Mouse (Mus musculus) thymus, adult 18-20 months (tissue): ENCODE measurements around the gene Ubl3.

Experiments used
- DNase-seq, 2 experiments: peaks; one replicate each; pipeline ENCODE4 v3.0.0; 2022; ENCODE audit warnings: mixed read lengths in 2 of 2

Ubl3 gene

DNA sequence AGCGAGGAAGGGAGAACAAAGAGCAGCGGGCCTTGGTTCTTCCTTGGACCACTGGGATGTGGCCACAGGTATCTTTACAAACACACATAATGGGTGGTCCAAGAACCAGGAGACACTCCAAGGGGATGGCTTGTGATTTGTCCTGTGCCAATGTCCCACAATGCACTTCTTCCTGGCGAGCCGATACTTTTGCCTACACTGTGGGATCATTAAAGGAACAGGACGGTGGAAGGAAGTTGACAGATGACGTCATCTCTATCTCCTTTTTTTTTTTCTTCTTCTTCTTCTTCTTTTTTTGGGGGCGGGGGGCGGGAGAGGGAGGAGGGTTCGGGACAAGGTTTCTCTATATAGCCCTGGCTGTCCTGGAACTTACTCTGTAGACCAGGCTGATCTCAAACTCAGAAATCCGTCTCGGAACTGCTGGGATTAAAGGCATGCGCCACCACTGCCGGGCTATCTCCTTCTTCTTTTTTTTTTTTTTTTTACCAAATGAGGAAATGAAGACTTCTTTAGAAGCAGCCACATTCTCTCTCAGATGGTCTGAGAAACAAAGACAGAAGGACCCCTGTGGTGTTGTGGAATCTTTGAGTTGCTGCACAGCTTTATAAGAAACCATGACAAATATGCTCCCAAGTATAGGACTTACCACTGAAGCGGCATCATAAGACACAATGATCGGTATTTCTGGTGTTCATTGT, 6.8 kb upstream of the Ubl3 start:
- DNase-seq = no peak

DNA sequence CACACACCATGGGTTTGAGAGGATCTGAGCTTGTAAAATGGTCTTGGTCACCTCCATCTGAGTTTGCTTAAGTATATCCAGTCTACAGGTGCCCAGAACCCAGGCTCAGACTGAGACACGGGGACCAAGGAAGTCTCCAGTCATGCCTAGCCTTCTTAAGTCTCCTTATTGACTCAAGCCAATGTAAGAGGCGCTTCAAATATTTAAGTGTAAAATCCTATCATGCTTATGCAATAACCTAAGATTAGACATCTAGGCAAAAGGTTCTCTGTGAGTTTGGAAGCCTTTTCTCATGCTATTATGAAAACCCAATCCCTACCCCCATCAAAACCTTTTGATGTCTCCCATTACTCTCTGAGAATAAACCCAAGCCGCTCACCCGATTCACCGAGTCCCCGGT, 5.9 kb upstream of the Ubl3 start:
- DNase-seq = no peak

- DNase-seq = no peak
Measured at GRCm38 (mm10) chr5:148556509-148556908, 3.9 kb upstream of the Ubl3 start.

DNA sequence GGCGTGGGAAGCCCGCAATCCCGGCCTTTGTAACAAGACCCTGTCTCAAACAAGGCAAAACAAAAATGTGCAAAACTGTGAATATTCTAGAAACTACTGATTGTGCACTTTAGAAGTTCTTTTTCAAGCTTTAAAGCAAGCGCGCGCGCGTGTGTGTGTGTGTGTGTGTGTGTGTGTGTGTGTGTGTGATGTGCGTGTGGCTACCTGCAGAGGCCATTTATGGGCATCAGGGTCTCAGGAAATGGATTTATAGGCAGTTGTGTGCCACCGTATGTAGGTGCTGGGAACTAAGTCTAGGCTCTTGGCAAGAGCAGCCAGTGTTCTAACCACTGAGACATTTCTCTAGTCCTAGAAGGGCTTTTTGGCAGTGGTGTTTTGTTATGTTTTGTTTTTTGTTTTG, 2.6 kb upstream of the Ubl3 start:
- DNase-seq = no peak

GRCm38 (mm10) chr5:148554701-148555100, 2.1 kb upstream of the Ubl3 start:
- peak in 1 of 2 experiments; percentile 34 for DNase-seq

DNA sequence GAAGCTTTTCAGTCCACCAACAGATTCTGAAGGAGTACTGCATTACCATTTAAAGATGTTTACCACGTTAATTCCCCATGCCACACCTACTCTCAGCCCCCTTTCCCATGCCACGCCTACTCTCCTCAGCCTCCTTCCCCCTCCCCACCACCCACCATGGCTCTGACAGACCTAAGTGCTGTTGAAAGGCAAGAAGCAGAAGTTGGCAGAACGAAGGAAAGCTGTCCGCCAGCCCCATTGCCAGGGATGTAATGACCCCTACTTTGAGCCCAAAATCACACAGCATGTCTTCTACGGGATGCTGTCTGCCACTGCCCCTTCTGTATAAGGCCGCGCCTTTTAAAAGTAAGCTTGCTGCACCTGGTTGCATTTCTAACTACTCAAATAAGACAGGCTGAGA, 1.7 kb upstream of the Ubl3 start:
- no peak for DNase-seq

GRCm38 (mm10) chr5:148553723-148554122, 1.1 kb upstream of the Ubl3 start:
- no peak for DNase-seq

GRCm38 (mm10) chr5:148551764-148552136, 839 bp downstream of the Ubl3 start:
- DNase-seq = no peak

- DNase-seq = peak in 1 of 2 experiments; percentile 17
Measured at GRCm38 (mm10) chr5:148550821-148551763, 1.5 kb downstream of the Ubl3 start.

DNA sequence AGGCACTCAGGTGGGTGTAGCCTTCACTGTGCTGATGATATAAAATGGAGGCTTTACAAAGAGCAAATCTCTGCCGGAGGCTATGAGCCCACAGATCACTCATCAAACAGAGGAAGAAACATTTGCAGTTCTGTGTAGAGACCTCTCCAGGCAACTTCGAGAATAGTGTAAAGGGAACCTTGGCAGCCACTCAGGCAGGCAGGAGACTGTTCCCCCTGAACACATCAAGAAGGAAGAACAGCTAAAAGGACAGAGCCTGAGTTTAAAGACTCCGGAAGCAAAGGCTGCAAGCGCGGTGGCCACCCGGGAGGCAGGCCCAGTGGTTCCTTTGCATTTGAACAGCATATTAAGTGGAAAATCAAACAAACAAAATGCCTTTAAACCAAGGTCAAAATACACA, 2.2 kb downstream of the Ubl3 start:
- DNase-seq = no peak

GRCm38 (mm10) chr5:148549307-148549706, 3.3 kb downstream of the Ubl3 start:
- no peak for DNase-seq

GRCm38 (mm10) chr5:148548568-148548967, 4.0 kb downstream of the Ubl3 start:
- no peak for DNase-seq

DNA sequence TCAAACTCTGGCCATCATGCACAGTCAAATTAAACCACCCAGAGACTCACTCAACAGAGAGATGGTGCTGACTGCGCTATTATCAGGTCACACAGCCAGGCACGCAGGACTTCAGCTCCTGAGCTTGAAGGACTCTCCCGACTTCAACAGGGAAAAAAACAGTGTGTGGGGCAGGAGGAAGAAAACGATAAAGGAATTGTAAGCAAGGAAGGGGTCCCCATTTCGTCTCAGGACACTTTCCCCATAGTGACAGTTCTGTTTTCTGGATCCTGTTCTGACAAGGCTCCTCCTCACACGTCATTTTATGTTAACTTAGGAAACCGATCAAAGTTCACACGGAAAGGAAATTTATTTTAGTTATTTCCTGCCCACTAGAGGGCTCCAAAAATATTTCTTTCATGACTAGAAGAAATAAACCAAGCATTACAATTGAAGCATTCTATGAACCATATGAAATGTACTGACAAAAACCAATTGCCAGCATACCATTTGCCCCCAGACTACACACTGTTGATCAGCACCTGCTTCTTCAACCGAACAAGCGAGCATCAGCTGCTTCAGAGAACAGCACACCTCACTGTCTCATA, 4.6 kb downstream of the Ubl3 start:
- no peak for DNase-seq

GRCm38 (mm10) chr5:148546970-148547369, 5.6 kb downstream of the Ubl3 start:
- DNase-seq = no peak

GRCm38 (mm10) chr5:148544733-148545132, 7.9 kb downstream of the Ubl3 start:
- DNase-seq = no peak

GRCm38 (mm10) chr5:148542196-148542595, 10.4 kb downstream of the Ubl3 start:
- DNase-seq = no peak

- DNase-seq = no peak
Measured at GRCm38 (mm10) chr5:148535669-148536430, 16.7 kb downstream of the Ubl3 start.

DNA sequence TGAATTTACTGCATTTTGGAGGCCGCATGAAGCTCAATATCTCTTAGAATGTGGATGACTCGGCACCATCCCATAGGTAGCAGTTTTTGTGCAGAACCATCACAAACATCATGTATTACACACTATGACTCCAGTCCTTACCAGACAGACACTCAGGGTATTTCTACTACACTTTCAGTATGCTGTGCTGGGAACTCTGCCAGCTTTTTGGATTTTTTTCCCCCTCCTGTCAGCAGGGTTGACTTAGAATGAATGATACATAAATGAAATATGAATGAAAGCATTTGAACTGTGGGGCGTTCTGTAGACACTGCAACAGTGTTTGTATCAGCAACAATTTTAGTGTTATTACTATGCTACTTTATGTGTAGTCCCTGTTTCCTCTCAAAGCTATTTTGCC, 17.9 kb downstream of the Ubl3 start:
- no peak for DNase-seq

GRCm38 (mm10) chr5:148533924-148534323, 18.7 kb downstream of the Ubl3 start:
- DNase-seq = no peak

- no peak for DNase-seq
Measured at GRCm38 (mm10) chr5:148532201-148532600, 20.4 kb downstream of the Ubl3 start.

DNA sequence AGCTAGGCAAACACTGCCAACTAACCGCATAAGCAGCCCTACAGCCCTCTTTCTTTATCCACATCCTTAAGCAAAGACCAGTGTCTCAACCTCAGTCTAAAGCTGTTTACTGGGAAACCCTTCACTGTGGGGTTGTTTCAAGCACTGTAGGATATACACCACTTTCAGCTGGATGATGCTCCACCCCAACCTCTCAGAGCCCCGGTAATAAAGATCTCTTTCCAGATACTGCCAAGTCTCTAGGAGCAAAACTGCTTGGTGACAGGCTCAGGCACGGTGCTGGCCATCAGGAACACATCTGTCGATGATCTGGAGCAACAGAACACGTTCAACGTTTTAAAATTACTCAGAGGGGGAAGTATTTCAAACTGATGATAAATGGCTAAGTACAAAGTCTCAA, 25.0 kb downstream of the Ubl3 start:
- no peak for DNase-seq

DNA sequence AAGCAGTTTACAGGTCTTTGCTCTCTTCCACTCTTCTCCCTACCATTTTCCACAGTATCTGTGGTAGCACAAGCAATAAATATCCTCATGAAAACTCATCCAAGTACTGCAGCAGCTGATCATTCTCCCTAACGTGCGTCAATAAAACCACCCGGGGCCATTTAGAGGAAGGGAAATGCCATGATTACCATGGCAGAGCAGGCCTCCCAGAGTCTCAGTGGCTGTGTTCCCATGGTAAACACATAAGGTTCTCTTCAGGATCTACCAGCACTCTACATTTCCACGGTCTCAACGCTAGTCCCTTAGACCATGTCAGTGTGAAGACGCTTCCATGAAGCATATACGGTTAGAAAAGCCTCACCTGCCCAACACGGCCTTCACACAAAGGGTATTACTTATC, 26.0 kb downstream of the Ubl3 start:
- no peak for DNase-seq
